Mouse (Mus musculus) embryonic fibroblast, embryonic 13.5 days (primary cell): ENCODE measurements around the gene Camk1g.

Experiments
- CTCF ChIP-seq: IDR thresholded peaks from 2 replicates; pipeline ENCODE4 v1.5.1; 2011; ENCODE audit warnings: mild to moderate bottlenecking, control low read depth, low read length, moderate library complexity, borderline replicate concordance; ENCODE audit not compliant: insufficient read depth
- POLR2A ChIP-seq: IDR thresholded peaks from 2 replicates; pipeline ENCODE4 v1.6.1; 2011; ENCODE audit warnings: low read depth, mild to moderate bottlenecking, control low read depth, low read length, moderate library complexity

- TF ChIP-seq CTCF (no peak), POLR2A (no peak)
Observed at GRCm38 (mm10) chr1:193342198-193342946, 27.7 kb downstream of the Camk1g start.
